Mouse (Mus musculus) olfactory bulb, adult 2 months (tissue): ENCODE measurements around the gene Gm42957. TPM values are rescaled to one million over a fixed set of nuclear protein-coding genes. Genes with fewer than 3 reads are reported as not detected.
"Not testable (repeated sequence)": the region's sequence is repeated elsewhere in the genome, so short reads cannot be mapped to it uniquely, and the experiment has no call there.

Experiments
- H3K27ac ChIP-seq: fragments of 200-500 bp; 2 replicates; pipeline ENCODE4 v1.5.1; 2012; ENCODE audit warnings: low read depth, low read length; ENCODE audit not compliant: insufficient read depth
- H3K4me1 ChIP-seq: fragments of 200-500 bp; 2 replicates; pipeline ENCODE4 v1.6.1; 2012; ENCODE audit warnings: low read length; ENCODE audit not compliant: control insufficient read depth, insufficient read depth
- H3K4me3 ChIP-seq: fragments of 200-500 bp; 2 replicates; pipeline ENCODE4 v1.5.1; 2012; ENCODE audit warnings: mild to moderate bottlenecking, low read depth, low read length, moderate library complexity; ENCODE audit not compliant: insufficient read depth
- CTCF ChIP-seq: fragments of 200-500 bp; IDR thresholded peaks from 2 replicates; pipeline ENCODE4 v1.5.1; 2012; ENCODE audit warnings: low read depth, mild to moderate bottlenecking, low read length, moderate library complexity; ENCODE audit not compliant: insufficient read depth
- POLR2A ChIP-seq: fragments of 200-500 bp; IDR thresholded peaks from 2 replicates; pipeline ENCODE4 v1.6.1; 2012; ENCODE audit warnings: mild to moderate bottlenecking, low read depth, low read length, moderate library complexity; ENCODE audit not compliant: insufficient read depth
- WGBS: fragments of 180-500 bp; shearing (Covaris S2); methylation state at CpG from one replicate; pipeline ENCODE4 v1.1.7; 2018; 5-methylcytosine and 5-hydroxymethylcytosine counted together
- polyA plus RNA-seq: library from polyadenylated mRNA; stranded (reverse); fragments of >200 nt; gene quantifications from 2 replicates; pipeline ENCODE4 v1.2.4, GENCODE M21; 2012; ENCODE audit warnings: low replicate concordance; ENCODE audit not compliant: missing spikeins, insufficient read depth, insufficient read length

Gm42957 gene
- polyA plus RNA-seq, 1 experiment, result not detected

- TF ChIP-seq CTCF (no peak), POLR2A (no peak)
- Histone ChIP-seq H3K27ac (0 out of 2 replicates have a peak overlapping the region, but pooled peaks have one; percentile 63), H3K4me3 (no peak overlapping the region), H3K4me1 (peaks cover 16% of the 10 kb centered on the region)
- 25% methylated on average over 5 of the region's 5 CpGs for WGBS
Observed at GRCm38 (mm10) chr3:96603311-96603710, 32.0 kb upstream of the Gm42957 start.

DNA sequence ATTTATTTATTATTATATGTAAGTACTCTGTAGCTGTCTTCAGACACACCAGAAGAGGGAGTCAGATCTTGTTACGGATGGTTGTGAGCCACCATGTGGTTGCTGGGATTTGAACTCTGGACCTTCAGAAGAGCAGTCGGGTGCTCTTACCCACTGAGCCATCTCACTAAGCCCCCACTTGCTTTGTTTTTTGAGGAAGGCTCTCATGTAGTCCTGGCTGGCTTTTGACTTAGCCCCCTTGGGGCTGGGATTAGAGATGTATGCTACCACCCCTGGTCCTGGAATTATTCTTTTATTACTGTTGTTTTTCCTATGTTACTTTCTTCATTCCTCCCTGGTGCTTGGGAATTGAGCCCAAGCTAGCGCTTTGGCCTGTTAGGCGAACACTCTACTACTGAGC lies 29.3 kb upstream of the Gm42957 start:
- not testable (repeated sequence) for H3K27ac ChIP-seq, H3K4me1 ChIP-seq, H3K4me3 ChIP-seq
- 87% methylated on average over 4 of the region's 4 CpGs for WGBS

GRCm38 (mm10) chr3:96606618-96607017 lies 28.7 kb upstream of the Gm42957 start:
- peaks cover 5% of the 10 kb centered on the region for H3K4me1 ChIP-seq
- no peak overlapping the region for H3K27ac ChIP-seq
- 87% methylated on average over 4 of the region's 4 CpGs for WGBS
- no peak overlapping the region for H3K4me3 ChIP-seq
- no peak for TF ChIP-seq POLR2A
- no peak for TF ChIP-seq CTCF

- Histone ChIP-seq H3K4me1 (no peaks in the 10 kb centered on the region), H3K4me3 (no peak overlapping the region), H3K27ac (no peak overlapping the region)
- no peak for TF ChIP-seq POLR2A
- TF ChIP-seq CTCF, result no peak
- WGBS, result 91% methylated on average over 3 of the region's 3 CpGs
Observed at GRCm38 (mm10) chr3:96617941-96618340, 17.3 kb upstream of the Gm42957 start.

- TF ChIP-seq POLR2A (no peak), CTCF (no peak)
- 91% methylated on average over 4 of the region's 4 CpGs for WGBS
- H3K27ac ChIP-seq, result no peak overlapping the region
Observed at GRCm38 (mm10) chr3:96623201-96623600, 12.1 kb upstream of the Gm42957 start.

GRCm38 (mm10) chr3:96629729-96630600 lies 5.3 kb upstream of the Gm42957 start, which contains the start of gene Rbm8a:
Gene Rbm8a (plus strand): TSS chr3:96629933.
- peak; percentile 86 for TF ChIP-seq POLR2A
- TF ChIP-seq CTCF, result no peak
- Histone ChIP-seq H3K27ac (peak within 1 kb of the TSS; percentile 83), H3K4me3 (peak within 1 kb of the TSS; percentile 79), H3K4me1 (peaks cover 2% of the 10 kb centered on the region; the same call in 1 of the 2 replicates)
- WGBS, result under 1% methylated on average over 48 of the region's 48 CpGs

More at GRCm38 (mm10) chr3:96623201-96623600, 12.1 kb upstream of the Gm42957 start:
- Histone ChIP-seq H3K4me3 (no peak overlapping the region), H3K4me1 (no peaks in the 10 kb centered on the region)

DNA sequence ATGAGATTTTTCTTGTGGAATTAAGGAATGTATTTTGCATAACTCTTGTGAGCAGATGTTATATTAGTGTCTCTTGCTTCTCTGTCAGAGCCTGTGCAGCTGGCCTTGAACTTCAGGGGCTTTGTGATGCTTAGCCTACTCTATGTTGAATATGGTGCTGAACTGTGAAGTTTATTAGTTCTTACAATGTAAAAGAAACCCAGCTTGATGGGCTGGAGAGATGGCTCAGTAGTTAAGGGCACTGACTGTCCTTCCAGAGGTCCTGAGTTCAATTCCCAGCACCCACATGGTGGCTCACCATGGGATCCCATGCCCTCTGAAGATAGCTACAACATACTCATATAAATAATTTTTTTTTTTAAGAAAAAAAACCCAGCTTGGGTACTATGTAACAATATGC lies 3.2 kb upstream of the Gm42957 start:
- Histone ChIP-seq H3K4me1 (peaks cover 9% of the 10 kb centered on the region), H3K27ac (no peak overlapping the region), H3K4me3 (no peak overlapping the region)
- TF ChIP-seq POLR2A (no peak), CTCF (no peak)

GRCm38 (mm10) chr3:96634015-96634414 lies 1.3 kb upstream of the Gm42957 start:
- Histone ChIP-seq H3K27ac (no peak overlapping the region), H3K4me1 (peaks cover 8% of the 10 kb centered on the region), H3K4me3 (no peak overlapping the region)
- TF ChIP-seq POLR2A, result no peak
- no peak for TF ChIP-seq CTCF
- 85% methylated on average over 1 of the region's 1 CpGs for WGBS

DNA sequence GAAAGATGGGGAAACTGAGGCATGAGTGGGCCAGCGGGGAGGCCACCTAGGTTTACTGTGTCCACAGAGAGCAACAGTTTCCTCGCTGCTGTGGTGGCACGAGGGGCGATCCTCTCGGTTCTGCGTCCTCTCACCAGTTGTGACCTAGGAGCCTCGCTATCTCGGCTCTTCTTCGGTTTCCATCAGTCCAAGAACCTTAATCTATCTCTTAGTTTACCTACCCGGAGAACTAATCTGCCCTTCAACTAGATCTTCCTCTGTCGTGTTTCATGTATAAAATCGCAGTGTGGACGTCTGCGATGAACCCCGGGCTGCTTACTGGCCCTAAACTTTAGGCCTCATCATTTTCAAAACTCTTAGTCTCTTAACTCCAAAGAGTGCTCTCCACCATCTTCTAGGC lies 632 bp downstream of the Gm42957 start:
- WGBS, result 8% methylated on average over 15 of the region's 15 CpGs
- Histone ChIP-seq H3K4me1 (peaks cover 8% of the 10 kb centered on the region), H3K27ac (peak overlapping the region; percentile 73), H3K4me3 (peak overlapping the region; percentile 84)
- TF ChIP-seq POLR2A (no peak), CTCF (no peak)
